Mouse (Mus musculus) E14TG2a.4 (cell line): ENCODE measurements around the gene Ucp3.
A peak's percentile ranks its signal among the peaks of the same experiment; 100 is the strongest.

Experiments used
- H3K27me3 ChIP-seq: 2 replicates; pipeline ENCODE4 v1.6.1; 2014; ENCODE audit warnings: low read length, control low read depth; ENCODE audit not compliant: insufficient read depth
- H3K36me3 ChIP-seq: 2 replicates; pipeline ENCODE4 v1.6.1; 2014; ENCODE audit warnings: low read length, control low read depth; ENCODE audit not compliant: insufficient read depth
- H3K4me1 ChIP-seq: replicated peaks from 2 replicates; pipeline ENCODE4 v1.6.1; 2014; ENCODE audit warnings: low read depth, low read length, control low read depth
- H3K4me3 ChIP-seq: replicated peaks from 2 replicates; pipeline ENCODE4 v1.5.1; 2014; ENCODE audit warnings: mild to moderate bottlenecking, low read length
- H3K9me3 ChIP-seq: 2 replicates; pipeline ENCODE4 v1.6.1; 2014; ENCODE audit warnings: low read length, control low read depth
- CTCF ChIP-seq: conservative IDR thresholded peaks from 2 replicates; pipeline ENCODE4 v1.5.1; 2014; ENCODE audit warnings: low read length
- NANOG ChIP-seq: IDR thresholded peaks from 2 replicates; pipeline ENCODE4 v1.6.1; 2014; ENCODE audit warnings: borderline replicate concordance, low read length, mixed read lengths
- POU5F1 ChIP-seq: IDR thresholded peaks from 2 replicates; pipeline ENCODE4 v1.6.1; 2014; ENCODE audit warnings: low read length, borderline replicate concordance

The Ucp3 gene

DNA sequence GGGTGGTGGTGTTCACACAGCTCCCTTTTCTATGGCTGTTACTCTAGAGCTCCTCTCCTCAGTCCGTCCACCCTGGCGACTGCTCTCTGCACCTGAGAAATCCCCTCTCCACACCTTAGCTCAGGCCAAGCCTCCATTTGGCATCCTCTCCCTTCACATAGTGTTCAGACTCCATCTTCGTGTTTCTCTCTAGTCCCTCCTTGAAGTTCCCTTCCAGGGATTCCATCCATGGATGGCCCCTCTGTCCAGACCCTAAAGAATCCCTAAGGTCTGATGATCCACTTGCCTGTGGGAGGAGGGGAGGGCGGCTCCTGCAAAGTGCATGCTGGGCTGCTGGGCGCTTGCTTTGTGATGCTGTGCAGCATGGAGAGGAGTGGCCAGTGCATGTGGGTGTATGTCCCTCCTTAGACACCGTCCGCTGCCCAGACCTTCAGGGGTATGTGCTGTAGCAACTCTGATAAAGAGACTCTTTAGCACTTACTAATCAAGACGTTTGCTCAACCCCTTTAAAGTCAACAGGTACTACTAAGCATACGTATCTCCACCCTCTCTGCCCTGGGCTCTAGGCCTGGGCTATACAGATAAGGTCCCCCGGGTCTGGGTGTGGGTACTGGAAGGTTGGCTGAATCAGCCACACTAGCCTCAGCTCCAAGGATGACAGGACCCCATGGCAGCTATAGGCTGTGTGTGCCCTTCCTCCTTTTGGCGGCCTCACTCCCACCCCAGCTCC is 5.8 kb upstream of the Ucp3 start:
- Histone ChIP-seq H3K36me3 (peaks cover 58% of the 10 kb centered on the region), H3K4me3 (no peak overlapping the region), H3K4me1 (0 out of 2 replicates have a peak, but pooled peaks cover 6% of the 10 kb centered on the region), H3K9me3 (no peaks in the 10 kb centered on the region), H3K27me3 (no peaks in the 10 kb centered on the region)
- TF ChIP-seq NANOG: no peak
- no peak for TF ChIP-seq CTCF
- no peak for TF ChIP-seq POU5F1

GRCm38 (mm10) chr7:100468761-100469160 is 4.0 kb upstream of the Ucp3 start:
- H3K4me3 ChIP-seq: no peak overlapping the region
- TF ChIP-seq CTCF (no peak), NANOG (no peak), POU5F1 (no peak)
- no peaks in the 10 kb centered on the region for H3K27me3 ChIP-seq
- no peaks in the 10 kb centered on the region for H3K9me3 ChIP-seq
- peaks cover 16% of the 10 kb centered on the region for H3K4me1 ChIP-seq
- peaks cover 44% of the 10 kb centered on the region for H3K36me3 ChIP-seq

DNA sequence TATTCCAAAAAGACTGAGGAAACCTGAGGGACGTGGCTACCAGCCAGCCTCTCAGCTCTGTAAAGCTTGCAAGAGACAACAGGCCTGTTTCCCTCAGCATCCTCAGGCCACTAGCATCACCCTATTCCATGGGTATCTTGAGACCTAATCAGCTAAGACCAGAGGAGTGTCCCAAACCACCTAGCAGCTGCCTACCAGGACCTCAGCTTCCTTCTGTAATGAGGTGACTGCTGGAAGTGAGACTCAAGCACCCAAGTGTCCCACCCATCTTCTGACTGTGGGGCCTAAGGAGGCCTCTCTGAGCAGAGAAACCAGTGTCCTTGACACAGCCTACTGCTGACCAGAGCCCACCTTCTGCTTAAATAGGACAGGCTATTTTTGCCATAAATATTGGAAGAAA is 3.3 kb upstream of the Ucp3 start:
- TF ChIP-seq NANOG: no peak
- no peak for TF ChIP-seq CTCF
- no peak for TF ChIP-seq POU5F1
- Histone ChIP-seq H3K4me1 (peaks cover 22% of the 10 kb centered on the region), H3K9me3 (no peaks in the 10 kb centered on the region), H3K36me3 (peaks cover 39% of the 10 kb centered on the region), H3K27me3 (no peaks in the 10 kb centered on the region), H3K4me3 (no peak overlapping the region)

- no peak overlapping the region for H3K4me3 ChIP-seq
- TF ChIP-seq CTCF (no peak), NANOG (no peak), POU5F1 (no peak)
- peaks cover 27% of the 10 kb centered on the region for H3K4me1 ChIP-seq
- H3K27me3 ChIP-seq: no peaks in the 10 kb centered on the region
- H3K36me3 ChIP-seq: peaks cover 27% of the 10 kb centered on the region
- H3K9me3 ChIP-seq: no peaks in the 10 kb centered on the region
Observed at GRCm38 (mm10) chr7:100470796-100471406, 1.9 kb upstream of the Ucp3 start.

DNA sequence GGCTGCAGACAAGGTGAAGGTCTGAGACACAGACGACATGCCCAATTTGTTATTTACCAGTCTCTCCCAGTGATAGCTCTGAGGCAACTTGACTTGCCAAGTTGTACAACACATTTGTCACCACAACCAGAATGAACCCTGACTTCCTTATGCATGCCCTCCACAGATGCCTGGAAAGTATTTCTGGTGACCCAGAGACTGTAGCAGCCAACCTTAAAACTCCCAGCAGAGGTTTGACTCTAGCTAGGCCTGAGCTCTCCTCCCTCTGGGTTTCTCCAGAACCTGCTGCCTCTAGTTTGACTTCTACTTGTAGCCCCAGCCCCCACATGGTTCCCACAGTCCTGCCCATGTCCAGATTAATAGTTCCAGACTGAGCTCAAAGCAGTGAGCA is 1.4 kb upstream of the Ucp3 start:
- TF ChIP-seq CTCF: no peak
- TF ChIP-seq POU5F1: no peak
- no peak for TF ChIP-seq NANOG
- Histone ChIP-seq H3K9me3 (no peaks in the 10 kb centered on the region), H3K4me3 (no peak overlapping the region), H3K36me3 (peaks cover 27% of the 10 kb centered on the region), H3K4me1 (peaks cover 27% of the 10 kb centered on the region), H3K27me3 (0 out of 2 replicates have a peak, but pooled peaks cover 4% of the 10 kb centered on the region)

DNA sequence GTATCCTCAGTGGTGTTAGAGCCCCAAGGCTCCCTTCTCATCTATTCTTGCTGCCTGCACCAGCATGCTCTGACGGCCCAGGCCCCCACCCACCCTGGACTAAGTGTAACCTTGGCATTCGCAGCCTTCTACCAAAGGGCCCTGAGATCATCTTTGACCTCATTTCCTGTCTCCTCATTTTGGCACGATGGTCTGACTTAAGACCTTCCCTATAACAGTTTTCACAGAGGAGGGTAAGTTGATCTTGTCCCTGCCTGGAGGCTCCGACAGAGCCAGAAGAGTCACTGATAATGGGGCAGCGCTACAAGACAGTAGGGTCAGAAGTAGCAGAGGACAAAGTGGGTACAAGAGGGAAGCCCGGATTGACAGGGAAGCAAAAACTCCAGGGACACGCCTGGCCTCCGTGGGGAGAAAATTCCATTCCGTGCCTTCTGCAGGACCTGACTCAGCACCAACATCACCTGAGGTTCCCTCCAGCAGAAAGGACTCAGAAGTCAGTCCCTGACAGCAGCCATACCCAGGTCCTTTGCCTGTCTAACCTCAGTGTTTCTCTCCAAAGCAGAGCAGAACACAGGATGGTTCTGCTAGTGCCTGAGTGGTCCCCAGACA is 1.2 kb downstream of the Ucp3 start:
- TF ChIP-seq CTCF (no peak), POU5F1 (no peak), NANOG (no peak)
- Histone ChIP-seq H3K9me3 (no peaks in the 10 kb centered on the region), H3K4me3 (no peak overlapping the region), H3K4me1 (peaks cover 24% of the 10 kb centered on the region), H3K27me3 (peaks cover 13% of the 10 kb centered on the region), H3K36me3 (peaks cover 12% of the 10 kb centered on the region)

- peaks cover 31% of the 10 kb centered on the region for H3K4me1 ChIP-seq
- H3K36me3 ChIP-seq: peaks cover 5% of the 10 kb centered on the region
- no peaks in the 10 kb centered on the region for H3K9me3 ChIP-seq
- H3K4me3 ChIP-seq: no peak overlapping the region
- TF ChIP-seq CTCF (no peak), NANOG (no peak)
- H3K27me3 ChIP-seq: peaks cover 20% of the 10 kb centered on the region
Observed at GRCm38 (mm10) chr7:100474680-100475079, 1.9 kb downstream of the Ucp3 start.

DNA sequence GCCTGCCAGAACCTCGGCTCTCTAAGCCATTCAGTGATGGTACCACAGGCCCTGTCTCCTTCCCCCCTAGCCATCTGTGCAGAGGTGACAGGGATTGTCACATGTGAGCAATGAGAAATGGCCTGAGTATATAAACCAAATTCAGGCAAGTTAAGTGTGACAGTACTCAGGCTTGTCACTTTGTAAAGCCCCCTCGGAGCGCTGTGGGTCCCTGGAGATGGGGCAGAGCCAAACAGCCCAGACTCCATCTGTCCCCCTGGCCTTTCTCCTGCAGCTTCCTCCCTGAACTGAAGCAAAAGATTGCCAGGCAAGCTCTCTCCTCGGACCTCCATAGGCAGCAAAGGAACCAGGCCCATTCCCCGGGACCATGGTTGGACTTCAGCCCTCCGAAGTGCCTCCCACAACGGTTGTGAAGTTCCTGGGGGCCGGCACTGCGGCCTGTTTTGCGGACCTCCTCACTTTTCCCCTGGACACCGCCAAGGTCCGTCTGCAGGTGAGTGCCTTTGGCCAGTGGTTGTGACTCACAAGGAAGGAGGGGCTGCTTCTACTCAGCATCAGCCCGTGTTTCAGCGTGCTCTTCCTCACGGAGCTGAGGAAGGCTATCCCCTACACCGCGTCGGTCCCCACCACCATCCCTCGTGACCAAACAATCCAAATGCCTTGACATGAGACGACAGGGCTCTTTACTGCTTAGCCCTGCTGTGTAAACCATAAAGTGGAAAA is 6.5 kb downstream of the Ucp3 start:
- Histone ChIP-seq H3K4me1 (peaks cover 31% of the 10 kb centered on the region), H3K27me3 (peaks cover 32% of the 10 kb centered on the region), H3K9me3 (no peaks in the 10 kb centered on the region), H3K4me3 (peak overlapping the region; percentile 70), H3K36me3 (no peaks in the 10 kb centered on the region)
- no peak for TF ChIP-seq NANOG
